Mouse (Mus musculus): ENCODE results near the gene Muc5ac.
"Not testable (repeated sequence)": the region's sequence is repeated elsewhere in the genome, so short reads cannot be mapped to it uniquely, and the experiment has no call there.

Gene Muc5ac

DNA sequence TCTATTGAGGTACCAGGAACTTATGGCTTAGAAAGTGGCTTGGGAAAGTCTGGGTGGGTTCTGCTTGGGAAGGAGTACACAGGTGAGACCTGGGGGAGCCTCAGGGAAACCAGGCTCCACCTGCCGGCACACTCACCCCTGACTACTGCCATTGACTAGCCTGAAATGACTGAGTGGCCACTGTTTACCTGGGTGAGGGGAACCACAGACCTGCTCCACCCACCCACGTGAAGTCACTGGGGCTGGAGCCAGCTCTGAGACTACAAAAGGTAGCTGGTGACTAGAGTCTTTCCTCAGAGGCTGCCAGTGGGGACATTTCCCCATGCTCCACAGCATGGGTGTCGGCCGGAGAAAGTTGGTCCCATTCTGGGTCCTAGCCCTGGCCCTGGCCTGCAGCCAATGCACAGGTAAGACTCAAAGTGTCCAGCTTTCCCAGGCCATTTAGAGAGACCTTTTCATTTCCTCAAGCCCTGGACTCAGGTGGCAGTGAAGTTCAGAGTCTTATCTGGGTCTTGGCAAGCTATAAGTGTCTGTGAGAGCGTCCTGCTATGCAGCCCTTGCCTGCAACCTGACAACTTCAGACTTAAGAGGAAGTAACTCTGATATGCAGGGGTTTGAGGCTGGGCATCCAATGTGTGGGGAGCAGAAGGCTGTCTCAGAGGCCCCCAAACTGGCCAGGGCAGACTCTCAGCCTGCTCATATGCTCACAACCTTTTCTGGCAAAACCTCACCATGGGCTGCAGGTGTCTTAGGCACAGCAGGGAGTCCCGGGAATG is at the start of gene Muc5ac:
Gene Muc5ac, plus strand, starts transcription at position 296 of the 776 bp plus-strand sequence.
- DNase-seq = no peak

GRCm38 (mm10) chr7:141747451-141748100 is 41.2 kb upstream of the Muc5ac start:
- DNase-seq = peak; percentile 70 to 74

- DNase-seq = no peak
These were observed 36.3 kb upstream of the Muc5ac start for GRCm38 (mm10) chr7:141752513-141752912.

DNA sequence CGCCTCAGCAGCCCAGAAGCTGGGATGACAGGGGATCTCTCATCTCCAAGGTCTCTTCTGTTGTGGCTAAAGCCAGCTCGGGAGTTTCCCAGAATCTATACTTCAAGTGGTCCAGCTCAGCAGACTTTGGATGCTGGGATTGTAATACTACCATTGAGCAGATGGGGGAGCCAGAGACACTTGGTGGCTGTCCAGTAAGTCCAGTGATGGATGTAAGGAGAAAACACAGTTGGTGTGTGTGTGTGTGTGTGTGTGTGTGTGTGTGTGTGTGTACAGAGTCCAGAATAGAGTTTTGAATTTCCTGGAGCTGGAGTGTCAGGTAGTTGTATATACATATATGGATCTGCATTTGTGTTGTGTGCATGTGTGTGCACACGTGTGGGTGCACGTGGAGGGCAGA is 32.9 kb upstream of the Muc5ac start:
- DNase-seq = peak; percentile 87 to 91

GRCm38 (mm10) chr7:141758291-141758690 is 30.5 kb upstream of the Muc5ac start:
- no peak for DNase-seq

- no peak for DNase-seq
These were observed 18.3 kb upstream of the Muc5ac start for GRCm38 (mm10) chr7:141770521-141770920.

DNA sequence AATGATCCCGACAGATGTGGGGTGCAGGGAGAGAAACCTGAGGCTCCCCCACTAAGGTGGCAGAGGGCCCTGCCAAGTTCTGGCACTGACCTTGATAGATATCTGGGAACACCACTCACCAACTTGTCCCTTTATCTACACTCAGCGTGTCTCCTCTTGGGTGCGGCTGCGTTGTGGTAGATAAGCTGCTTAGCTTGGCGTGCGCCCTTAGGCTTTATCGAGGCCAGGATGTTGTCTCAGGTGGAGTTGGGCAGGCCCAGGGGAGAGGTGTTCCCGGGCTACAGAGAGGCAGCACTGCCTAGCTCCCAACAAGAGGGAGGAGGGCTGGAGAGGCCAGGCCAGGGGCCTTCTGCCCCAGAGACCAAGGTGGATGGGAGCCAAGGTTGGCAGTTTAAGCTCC is 17.8 kb upstream of the Muc5ac start:
- no peak for DNase-seq

GRCm38 (mm10) chr7:141772058-141772557 is 16.7 kb upstream of the Muc5ac start:
- DNase-seq = no peak

- no peak for DNase-seq
These were observed 13.9 kb upstream of the Muc5ac start for GRCm38 (mm10) chr7:141774855-141775254.

DNA sequence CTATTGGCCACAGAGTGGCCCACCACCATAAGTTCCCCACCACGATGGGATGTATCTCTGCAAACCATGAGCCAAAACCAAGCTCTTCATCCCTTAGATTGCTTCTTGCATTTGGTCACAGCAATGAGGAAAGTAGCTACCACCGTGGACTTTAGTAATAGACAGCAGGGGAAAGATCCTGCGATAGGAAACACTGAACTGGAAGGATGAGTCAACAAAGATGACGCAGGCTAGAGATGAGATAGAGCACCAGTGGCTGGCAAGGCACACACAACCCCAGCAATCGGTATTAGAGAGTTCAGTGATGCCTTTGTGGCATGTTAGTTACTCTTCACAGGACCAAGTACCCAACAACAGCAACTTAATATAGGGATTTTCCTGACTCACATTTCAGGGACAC is 12.6 kb upstream of the Muc5ac start:
- DNase-seq = no peak

DNA sequence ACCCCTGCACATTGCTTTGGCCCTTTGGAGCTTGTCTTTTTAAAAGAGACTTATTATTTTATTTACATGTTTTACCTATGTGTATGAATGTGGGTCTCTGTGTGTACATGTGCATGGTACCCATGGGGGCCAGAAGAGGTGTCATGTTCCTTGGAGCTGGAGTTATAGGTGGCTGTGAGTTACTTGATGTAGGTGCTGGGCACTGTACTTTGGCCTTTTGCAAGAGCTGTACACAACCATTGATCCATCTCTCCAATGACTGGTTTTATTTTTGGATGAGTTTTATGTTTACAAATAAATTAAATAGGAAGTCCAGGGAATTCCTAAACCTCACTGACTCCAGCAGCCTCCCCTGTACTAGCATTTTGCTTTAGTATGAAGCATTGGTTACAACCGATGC is 5.5 kb downstream of the Muc5ac start:
- no peak for DNase-seq

DNA sequence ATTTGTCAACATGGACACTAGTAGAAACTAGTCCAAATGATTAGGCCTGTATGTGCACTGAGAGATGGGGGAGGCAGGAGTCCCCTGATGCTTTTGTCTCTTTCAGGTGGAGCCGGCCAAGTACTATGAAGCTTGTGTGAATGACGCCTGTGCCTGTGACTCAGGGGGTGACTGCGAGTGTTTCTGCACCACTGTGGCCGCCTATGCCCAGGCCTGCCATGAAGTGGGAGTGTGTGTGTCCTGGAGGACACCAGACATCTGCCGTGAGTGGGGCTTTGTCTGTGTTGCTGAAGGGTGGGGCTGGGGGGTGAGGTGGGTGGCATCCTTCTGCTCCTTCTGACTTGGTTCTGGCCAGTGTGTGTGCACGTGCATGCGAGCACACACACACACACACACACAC is 14.4 kb downstream of the Muc5ac start:
- no peak for DNase-seq

DNA sequence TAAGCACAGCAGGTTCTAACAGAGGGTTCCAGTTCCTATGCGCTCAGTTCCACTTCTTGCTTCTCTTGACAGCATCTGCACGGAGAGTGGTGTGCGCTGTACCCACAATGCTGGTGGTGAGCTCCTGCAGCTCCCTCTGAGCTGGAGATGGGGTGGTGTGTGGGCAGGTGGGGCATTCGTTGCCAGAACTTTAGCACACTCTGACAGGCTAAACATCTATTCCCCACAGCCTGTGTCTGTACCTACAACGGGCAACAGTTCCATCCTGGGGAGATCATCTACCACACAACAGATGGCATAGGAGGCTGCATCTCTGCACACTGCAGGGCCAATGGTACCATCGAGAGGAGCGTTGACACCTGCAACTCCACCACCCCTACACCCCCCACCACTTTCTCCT is 16.6 kb downstream of the Muc5ac start:
- no peak for DNase-seq

DNA sequence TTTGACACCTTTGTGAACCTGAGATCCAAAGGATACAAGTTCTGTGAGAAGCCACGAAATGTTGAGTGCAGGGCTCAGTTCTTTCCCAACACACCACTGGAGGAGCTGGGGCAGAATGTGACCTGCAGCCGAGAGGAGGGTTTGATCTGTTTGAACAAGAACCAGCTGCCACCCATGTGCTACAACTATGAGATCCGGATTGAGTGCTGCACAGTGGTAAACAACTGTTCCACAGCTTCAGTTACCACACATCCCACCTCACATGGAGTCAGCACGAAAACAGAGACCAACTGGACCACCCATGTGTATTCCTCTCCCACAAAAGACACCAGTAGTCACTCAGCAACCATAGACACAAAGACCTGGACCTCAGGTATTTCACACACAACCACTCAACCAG is 19.1 kb downstream of the Muc5ac start:
- DNase-seq = not testable (repeated sequence)

GRCm38 (mm10) chr7:141809933-141810332 is 21.2 kb downstream of the Muc5ac start:
- not testable (repeated sequence) for DNase-seq

GRCm38 (mm10) chr7:141813321-141813720 is 24.5 kb downstream of the Muc5ac start:
- DNase-seq = no peak

DNA sequence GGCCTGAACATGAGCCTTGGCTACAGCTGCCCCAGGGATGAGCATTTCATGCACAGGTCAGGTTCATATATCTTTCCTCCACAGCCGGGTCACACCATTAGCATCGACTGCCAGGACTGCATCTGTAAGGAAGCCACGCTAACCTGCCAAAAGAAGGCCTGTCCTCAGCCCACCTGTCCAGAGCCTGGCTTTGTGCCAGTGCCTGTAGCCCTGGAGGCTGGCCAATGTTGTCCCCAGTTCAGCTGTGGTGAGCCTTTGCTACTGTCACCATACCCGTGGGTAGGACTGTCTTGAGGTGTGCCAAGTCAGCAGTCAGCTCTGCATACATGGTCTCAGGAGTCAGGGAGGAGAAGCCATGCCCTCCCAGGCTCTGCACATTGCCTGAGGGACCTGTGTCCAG is 26.6 kb downstream of the Muc5ac start:
- DNase-seq = peak; percentile 71 to 72

GRCm38 (mm10) chr7:141817355-141818075 is 28.7 kb downstream of the Muc5ac start:
- peak; percentile 82 to 84 for DNase-seq

- DNase-seq = peak; percentile 45 to 51
These were observed 29.5 kb downstream of the Muc5ac start for GRCm38 (mm10) chr7:141818267-141818666.

- peak; percentile 26 to 41 for DNase-seq
These were observed 34.0 kb downstream of the Muc5ac start for GRCm38 (mm10) chr7:141822582-141823261.

DNA sequence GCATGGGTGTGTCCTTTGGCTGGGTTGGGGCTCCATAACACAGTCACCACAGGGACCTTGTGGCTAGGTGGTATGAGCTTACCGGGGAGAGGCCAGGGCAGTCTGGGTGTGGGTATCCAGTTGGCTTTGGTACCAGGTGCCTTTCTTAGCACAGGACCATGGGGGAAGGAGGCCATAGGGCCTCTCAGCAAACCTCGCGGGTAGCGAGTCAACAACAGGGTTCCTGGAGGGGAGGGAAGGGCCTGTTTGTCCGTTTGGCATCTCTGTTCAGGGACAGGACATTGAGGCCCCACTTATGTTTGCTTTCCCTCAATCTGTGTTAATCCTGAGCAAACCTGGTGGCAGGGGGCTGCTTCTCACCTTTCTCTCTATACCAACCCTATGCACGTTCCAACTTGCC is 34.9 kb downstream of the Muc5ac start:
- DNase-seq = no peak

GRCm38 (mm10) chr7:141824398-141824797 is 35.6 kb downstream of the Muc5ac start:
- DNase-seq = no peak

DNA sequence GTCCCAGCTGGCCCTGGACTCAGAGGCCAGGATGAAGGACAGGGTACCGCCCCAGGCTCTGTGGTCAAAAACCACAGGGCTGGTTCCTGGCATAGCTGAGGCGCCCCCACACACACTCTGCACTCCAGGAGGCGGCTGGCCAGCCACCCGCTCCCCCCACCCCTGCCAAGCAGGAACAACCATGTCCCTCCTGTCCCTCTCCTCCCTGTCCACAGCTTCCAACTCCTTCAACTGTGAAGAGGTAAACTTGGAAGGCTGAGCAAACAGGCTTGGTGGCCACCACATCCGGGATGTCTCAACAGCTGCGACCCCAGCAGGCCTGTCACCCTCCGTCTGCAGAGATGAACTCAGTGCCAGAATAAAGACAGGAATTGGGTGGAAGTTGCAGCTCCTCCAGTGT is 47.2 kb downstream of the Muc5ac start:
- DNase-seq = peak; percentile 53 to 74
